Mouse (Mus musculus) heart, adult 2 months (tissue): Measurements from ENCODE around the gene Slc25a21. TPM values are rescaled to one million over a fixed set of nuclear protein-coding genes. Genes with fewer than 3 reads are reported as not detected.

Experiments
- DNase-seq, 2 experiments: peaks; one replicate each; pipeline ENCODE4 v3.0.0; 2021
- H3K27ac ChIP-seq: fragments of 200-600 bp; 2 replicates; pipeline ENCODE4 v1.8.1; 2022
- H3K27me3 ChIP-seq: fragments of 200-500 bp; 2 replicates; pipeline ENCODE4 v1.6.1; 2012; ENCODE audit warnings: mild to moderate bottlenecking, low read length, inconsistent platforms, mixed read lengths; ENCODE audit not compliant: control insufficient read depth, insufficient read depth
- H3K36me3 ChIP-seq: fragments of 200-500 bp; 2 replicates; pipeline ENCODE4 v1.6.1; 2012; ENCODE audit warnings: low read length, inconsistent platforms; ENCODE audit not compliant: control insufficient read depth, insufficient read depth
- H3K4me1 ChIP-seq: fragments of 200-500 bp; 2 replicates; pipeline ENCODE4 v1.6.1; 2011; ENCODE audit warnings: low read length; ENCODE audit not compliant: control insufficient read depth, insufficient read depth
- H3K4me3 ChIP-seq: fragments of 200-600 bp; 2 replicates; pipeline ENCODE4 v1.8.1; 2022
- H3K79me2 ChIP-seq: fragments of 200-500 bp; replicated peaks from 2 replicates; pipeline ENCODE4 v1.6.1; 2012; ENCODE audit warnings: mild to moderate bottlenecking, inconsistent platforms, low read length, moderate library complexity, mixed read lengths; ENCODE audit not compliant: control insufficient read depth, insufficient read depth
- H3K9ac ChIP-seq: fragments of 200-500 bp; 2 replicates; pipeline ENCODE4 v1.6.1; 2012; ENCODE audit warnings: low read depth, mild to moderate bottlenecking, control low read depth, inconsistent platforms, low read length, mixed read lengths
- CTCF ChIP-seq: fragments of 200-600 bp; IDR thresholded peaks from 2 replicates; pipeline ENCODE4 v1.8.1; 2022; ENCODE audit warnings: antibody characterized with exemption, mild to moderate bottlenecking, moderate library complexity
- EP300 ChIP-seq: fragments of 200-500 bp; IDR thresholded peaks from 2 replicates; pipeline ENCODE4 v1.6.1; 2011; ENCODE audit warnings: low read depth, low read length, control low read depth; ENCODE audit not compliant: insufficient read depth
- POLR2A ChIP-seq: fragments of 200-500 bp; IDR thresholded peaks from 2 replicates; pipeline ENCODE4 v1.6.1; 2011; ENCODE audit warnings: mild to moderate bottlenecking, low read depth, low read length, control low read depth; ENCODE audit not compliant: insufficient read depth
- WGBS: fragments of 180-500 bp; shearing (Covaris S2); methylation state at CpG from one replicate; pipeline ENCODE4 v1.1.7; 2018; 5-methylcytosine and 5-hydroxymethylcytosine counted together
- intact Hi-C: fragments of 180-260 bp; cut with DNase I; formaldehyde crosslinking; loops from one replicate; pipeline ENCODE4 v1.15.1; 2025
- polyA plus RNA-seq: library from polyadenylated mRNA; depleted of rRNA; stranded (reverse); fragments of >200 nt; gene quantifications from 2 replicates; pipeline ENCODE4 v1.2.3, GENCODE M21; 2012
- total RNA-seq, 2 experiments: library from RNA; stranded (reverse); gene quantifications; 2 replicates each; pipeline ENCODE4 v1.2.3; 2021

The Slc25a21 gene
- total and polyA plus RNA-seq, 3 experiments: 0.06 to 0.66 (median 0.34) TPM

DNA sequence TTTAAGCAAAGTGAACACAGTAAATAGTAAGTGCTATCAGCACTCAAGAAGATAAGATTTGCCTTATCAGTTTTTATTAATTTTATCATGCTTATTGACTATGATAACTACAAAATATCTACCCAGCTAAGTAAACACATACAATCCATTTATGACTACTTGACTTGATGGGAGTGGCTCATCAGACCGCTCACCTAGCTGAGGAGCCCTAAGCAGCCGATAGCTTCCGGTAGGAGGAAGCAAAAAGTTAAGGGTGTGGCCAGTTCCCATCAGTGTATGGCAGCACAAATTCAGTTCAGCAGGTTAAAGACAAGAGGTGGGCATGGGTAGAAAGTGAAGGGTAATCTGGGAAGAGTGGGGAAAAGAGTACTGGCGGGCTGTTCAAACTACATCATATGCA lies 10.2 kb downstream of the Slc25a21 start:
- no peaks in the 10 kb centered on the region for H3K79me2 ChIP-seq
- H3K9ac ChIP-seq: no peak overlapping the region
- H3K4me3 ChIP-seq: no peak overlapping the region
- H3K27me3 ChIP-seq: no peaks in the 10 kb centered on the region
- no peak for DNase-seq
- intact Hi-C loops: loop anchor here (5.0 to 10.0 kb wide), 2 partner anchors 200 to 502 kb away; no protein-coding TSS in a partner anchor
- WGBS: 75% methylated on average over 4 of the region's 4 CpGs
- H3K4me1 ChIP-seq: no peaks in the 10 kb centered on the region
- TF ChIP-seq EP300 (no peak), CTCF (no peak), POLR2A (no peak)
- H3K27ac ChIP-seq: no peak overlapping the region
- no peaks in the 10 kb centered on the region for H3K36me3 ChIP-seq

DNA sequence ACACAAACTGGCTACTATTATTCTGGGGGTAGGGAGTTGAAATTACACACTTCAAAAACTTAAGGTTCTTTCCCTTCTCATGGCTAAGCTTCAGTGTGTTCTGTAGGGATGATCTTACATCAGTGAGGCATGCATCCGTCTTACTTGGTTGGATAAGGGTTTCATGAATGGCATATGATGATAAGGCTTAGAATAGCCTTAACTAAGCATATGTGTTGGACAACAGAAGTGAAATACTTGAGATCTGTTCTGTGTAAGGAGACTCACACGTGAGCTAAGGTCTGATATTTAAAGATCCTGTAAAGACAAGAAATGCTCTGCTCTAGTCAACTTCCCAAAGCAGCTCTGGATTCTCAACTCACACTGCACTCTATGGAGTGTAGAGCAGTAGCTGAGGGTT lies 11.1 kb downstream of the Slc25a21 start:
- WGBS: 42% methylated on average over 2 of the region's 2 CpGs
- no peak overlapping the region for H3K27ac ChIP-seq
- H3K79me2 ChIP-seq: no peaks in the 10 kb centered on the region
- no peak overlapping the region for H3K4me3 ChIP-seq
- H3K36me3 ChIP-seq: no peaks in the 10 kb centered on the region
- no peaks in the 10 kb centered on the region for H3K27me3 ChIP-seq
- H3K4me1 ChIP-seq: no peaks in the 10 kb centered on the region
- no peak overlapping the region for H3K9ac ChIP-seq
- intact Hi-C loops: loop anchor here (5.0 to 10.0 kb wide), 2 partner anchors 199 to 501 kb away; no protein-coding TSS in a partner anchor
- no peak for DNase-seq
- TF ChIP-seq CTCF (no peak), EP300 (no peak), POLR2A (no peak)

DNA sequence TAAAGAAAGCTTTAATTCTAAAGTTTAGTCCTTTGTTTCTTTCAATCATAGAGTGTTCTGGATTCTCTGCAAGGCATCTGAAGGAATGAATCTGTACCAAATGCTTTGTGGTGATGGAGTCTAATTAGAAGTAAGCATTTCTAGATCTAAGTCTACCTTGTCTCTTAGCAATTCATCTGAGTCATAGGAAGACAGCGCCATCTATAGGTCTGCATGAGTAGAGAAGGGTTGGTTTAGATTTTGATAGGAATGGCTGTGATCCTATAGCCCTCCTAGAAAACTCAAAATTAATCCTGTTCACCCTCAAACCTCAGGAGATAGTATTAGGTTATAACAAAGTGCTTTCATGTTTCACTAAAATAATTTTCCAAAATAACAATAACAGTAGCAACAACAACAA lies 11.8 kb downstream of the Slc25a21 start:
- TF ChIP-seq EP300 (no peak), CTCF (peak; percentile 73), POLR2A (no peak)
- H3K27me3 ChIP-seq: no peaks in the 10 kb centered on the region
- H3K27ac ChIP-seq: no peak overlapping the region
- no peak for DNase-seq
- no peaks in the 10 kb centered on the region for H3K4me1 ChIP-seq
- WGBS: 0% methylated on average over 1 of the region's 1 CpGs
- H3K79me2 ChIP-seq: no peaks in the 10 kb centered on the region
- H3K36me3 ChIP-seq: no peaks in the 10 kb centered on the region
- H3K9ac ChIP-seq: no peak overlapping the region
- H3K4me3 ChIP-seq: no peak overlapping the region
- intact Hi-C loops: loop anchor here (5.0 to 10.0 kb wide), 2 partner anchors 198 to 501 kb away; no protein-coding TSS in a partner anchor

DNA sequence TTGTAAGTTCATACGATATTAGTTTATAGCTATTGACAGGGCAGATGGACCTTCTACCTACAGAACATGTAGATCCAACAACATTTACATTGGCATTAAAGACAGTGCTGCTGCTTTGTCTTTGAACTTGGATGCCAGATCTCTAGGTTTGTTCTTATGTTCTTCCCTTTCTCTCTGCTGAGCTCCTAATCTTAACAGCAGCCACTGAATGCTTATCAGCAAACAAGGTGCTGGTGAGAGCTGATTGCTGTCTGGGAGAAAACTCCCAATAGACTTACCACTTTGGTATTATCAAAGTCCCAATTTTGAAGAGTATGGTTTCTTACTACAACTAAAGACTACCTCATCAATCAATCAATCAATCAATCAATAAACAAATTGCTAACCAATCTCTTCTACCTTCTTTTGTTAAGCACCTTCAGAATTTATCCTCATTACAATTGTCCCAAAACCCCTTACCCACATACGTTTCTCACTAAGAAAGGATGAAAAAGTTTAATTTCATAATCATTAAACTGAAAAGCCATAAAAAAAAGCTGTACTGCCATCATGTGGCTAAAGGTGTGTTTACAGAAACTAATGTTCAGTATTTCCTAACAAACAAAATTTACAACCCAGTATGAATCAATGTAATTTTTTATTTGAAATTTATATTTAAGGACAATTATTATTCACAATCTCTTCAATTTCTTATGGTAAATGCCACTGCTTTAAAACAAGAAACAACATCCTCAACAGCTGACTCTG lies 12.7 kb downstream of the Slc25a21 start:
- Histone ChIP-seq H3K36me3 (no peaks in the 10 kb centered on the region), H3K4me3 (no peak overlapping the region), H3K27me3 (no peaks in the 10 kb centered on the region), H3K9ac (no peak overlapping the region), H3K27ac (no peak overlapping the region), H3K79me2 (no peaks in the 10 kb centered on the region), H3K4me1 (peaks cover 1% of the 10 kb centered on the region)
- 50% methylated on average over 2 of the region's 2 CpGs for WGBS
- TF ChIP-seq CTCF (peak; percentile 59), POLR2A (no peak)
- intact Hi-C loops: loop anchor here (5.0 to 10.0 kb wide), 2 partner anchors 197 to 500 kb away; no protein-coding TSS in a partner anchor
- no peak for DNase-seq

DNA sequence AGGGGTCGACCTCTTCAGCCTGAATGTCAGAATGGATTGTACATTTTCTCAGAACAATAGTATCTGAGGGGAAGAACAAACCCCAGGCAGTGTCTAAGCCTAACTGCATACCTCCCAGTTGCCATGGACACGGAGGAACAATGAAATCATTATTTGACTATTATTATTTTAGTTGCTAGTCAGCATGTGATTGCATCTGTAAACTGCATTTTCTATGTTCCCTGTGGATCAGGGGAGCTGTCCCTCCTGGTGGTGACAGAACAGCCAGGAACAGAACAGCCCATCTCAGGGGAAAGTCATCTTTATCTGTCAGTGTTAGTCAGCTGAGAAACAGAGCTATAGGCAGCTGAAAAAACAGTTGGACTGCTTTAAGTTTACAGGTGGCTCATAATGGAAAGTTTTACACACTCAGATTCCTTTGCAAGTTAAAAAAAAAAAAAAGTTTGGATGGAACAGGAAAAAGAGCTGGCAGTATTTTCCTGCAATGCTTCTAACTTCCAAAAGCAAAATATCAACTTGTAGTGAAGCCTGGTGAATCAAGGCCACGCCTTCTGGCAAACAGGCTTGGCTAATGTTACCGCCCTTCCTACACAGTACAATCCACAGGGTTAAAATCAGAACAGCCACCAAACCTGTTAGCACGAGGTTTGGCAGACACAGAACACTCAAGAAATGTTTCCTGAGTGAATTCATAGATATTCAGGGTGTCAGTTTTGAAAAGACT lies 17.6 kb downstream of the Slc25a21 start:
- Histone ChIP-seq H3K36me3 (no peaks in the 10 kb centered on the region), H3K27me3 (no peaks in the 10 kb centered on the region), H3K4me3 (no peak overlapping the region), H3K4me1 (peaks cover 3% of the 10 kb centered on the region), H3K79me2 (no peaks in the 10 kb centered on the region), H3K27ac (no peak overlapping the region; the same call in 1 of the 2 replicates), H3K9ac (no peak overlapping the region)
- intact Hi-C loops: loop anchor here (10.0 kb wide), 1 partner anchor 495 kb away; no protein-coding TSS in a partner anchor
- DNase-seq: peak in 1 of 2 experiments; percentile 28
- TF ChIP-seq EP300 (no peak), POLR2A (no peak), CTCF (no peak)
- WGBS: 18% methylated on average over 5 of the region's 5 CpGs

DNA sequence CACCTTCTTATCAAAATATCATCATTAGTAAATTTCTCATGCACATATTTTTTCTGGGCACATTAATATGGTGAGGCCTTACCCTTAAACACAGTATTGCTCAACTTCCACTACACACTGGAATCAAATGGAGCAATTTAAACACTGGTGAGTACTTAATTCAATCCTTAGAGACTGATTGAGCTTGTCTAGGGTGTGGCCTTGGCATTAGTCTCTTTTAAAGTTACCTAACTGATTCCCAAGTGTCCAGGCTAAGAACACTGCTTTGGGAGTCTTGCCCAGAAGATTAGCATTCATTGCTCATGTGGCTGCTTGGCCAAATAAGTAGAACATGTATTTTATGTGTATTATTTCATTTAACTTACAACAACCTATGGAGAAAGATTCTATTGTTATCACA lies 18.5 kb downstream of the Slc25a21 start:
- no peak overlapping the region for H3K4me3 ChIP-seq
- H3K9ac ChIP-seq: no peak overlapping the region
- intact Hi-C loops: no loop called here
- peaks cover 3% of the 10 kb centered on the region for H3K4me1 ChIP-seq
- H3K27ac ChIP-seq: no peak overlapping the region; the same call in 1 of the 2 replicates
- H3K27me3 ChIP-seq: no peaks in the 10 kb centered on the region
- no peaks in the 10 kb centered on the region for H3K36me3 ChIP-seq
- H3K79me2 ChIP-seq: no peaks in the 10 kb centered on the region
- TF ChIP-seq CTCF: no peak
- no peak for TF ChIP-seq POLR2A
- TF ChIP-seq EP300: no peak
- no peak for DNase-seq
